8 mouse cellular contexts compared by ENCODE assay signal in genomic region chr4:55532407-55533195, GRCm38 (mm10). TPM values are rescaled to one million over a fixed set of nuclear protein-coding genes. Genes with fewer than 3 reads are reported as not detected.
DNase-seq lines count a peak whose midpoint lies in the region; ATAC-seq lines count a peak whose summit lies in the region.

TSS of gene Klf4 (minus strand) at chr4:55532466.

- peak within 1 kb of the TSS; percentile 78 for H3K4me3 ChIP-seq in embryonic facial prominence, embryonic 14.5 days (ENCODE audit: low read depth, low read length)
- H3K4me3 ChIP-seq in heart, embryonic 10.5 days: peak within 1 kb of the TSS; percentile 77
- peak within 1 kb of the TSS; percentile 67 for H3K4me3 ChIP-seq in kidney, embryonic 14.5 days (ENCODE audit: low read length)

- ATAC-seq in embryonic facial prominence, embryonic 14.5 days (ENCODE audit: low read depth): peak; percentile 90
- peak; percentile 89 for ATAC-seq in kidney, embryonic 14.5 days (ENCODE audit: low FRiP score, low TSS enrichment)

- peak within 1 kb of the TSS; percentile 89 for H3K9ac ChIP-seq in embryonic facial prominence, embryonic 14.5 days (ENCODE audit: low read depth, low read length)
- H3K9ac ChIP-seq in kidney, embryonic 14.5 days (ENCODE audit: low read depth, low read length): peak within 1 kb of the TSS; percentile 72

- 0 out of 2 replicates have a peak, but pooled peaks cover 9% of the 10 kb centered on the region for H3K36me3 ChIP-seq in embryonic facial prominence, embryonic 14.5 days (ENCODE audit: control insufficient read depth, insufficient read depth, low read length)
- H3K36me3 ChIP-seq in heart, embryonic 10.5 days: no peaks in the 10 kb centered on the region
- H3K36me3 ChIP-seq in kidney, embryonic 14.5 days (ENCODE audit: control insufficient read depth, insufficient read depth, low read length): no peaks in the 10 kb centered on the region

- DNase-seq in 3134 (ENCODE audit: extremely low read depth, insufficient read length, low spot score): peak; percentile 97
- peak; percentile 95 for DNase-seq in adrenal gland, postnatal 25 days
- DNase-seq in embryonic facial prominence, embryonic 14.5 days (ENCODE audit: low spot score): peak; percentile 95
- peak; percentile 93 for DNase-seq in heart, embryonic 10.5 days (ENCODE audit: low spot score)
- peak; percentile 88 for DNase-seq in liver
- DNase-seq in monocyte, adult 2 months (ENCODE audit: low read depth in 1 of 2, low spot score in 2 of 2): peak; percentile 77 to 88
- peak; percentile 71 to 81 for DNase-seq in spleen, postnatal 14 days (ENCODE audit: low spot score in 2 of 2)

- H3K4me2 ChIP-seq in embryonic facial prominence, embryonic 14.5 days (ENCODE audit: low read depth, low read length): peak within 1 kb of the TSS; percentile 92
- H3K4me2 ChIP-seq in kidney, embryonic 14.5 days (replicated peaks; ENCODE audit: low read depth, low read length): peak within 1 kb of the TSS; percentile 91

- H3K4me1 ChIP-seq in embryonic facial prominence, embryonic 14.5 days (ENCODE audit: control insufficient read depth, insufficient read depth, low read length): peaks cover 3% of the 10 kb centered on the region; the same call in 1 of the 2 replicates
- peaks cover 27% of the 10 kb centered on the region for H3K4me1 ChIP-seq in heart, embryonic 10.5 days
- peaks cover 8% of the 10 kb centered on the region; the same call in 1 of the 2 replicates for H3K4me1 ChIP-seq in kidney, embryonic 14.5 days (ENCODE audit: control insufficient read depth, insufficient read depth, low read length)

- no peaks in the 10 kb centered on the region for H3K9me3 ChIP-seq in embryonic facial prominence, embryonic 14.5 days (ENCODE audit: control insufficient read depth, low read length)
- no peaks in the 10 kb centered on the region for H3K9me3 ChIP-seq in heart, embryonic 10.5 days
- H3K9me3 ChIP-seq in kidney, embryonic 14.5 days (ENCODE audit: control insufficient read depth, low read length): no peaks in the 10 kb centered on the region

- H3K27ac ChIP-seq in embryonic facial prominence, embryonic 14.5 days (replicated peaks; ENCODE audit: low read depth, low read length): peak within 1 kb of the TSS; percentile 97
- peak within 1 kb of the TSS; percentile 96 for H3K27ac ChIP-seq in heart, embryonic 10.5 days
- peak within 1 kb of the TSS; percentile 88 for H3K27ac ChIP-seq in kidney, embryonic 14.5 days (ENCODE audit: low read depth, low read length)

- under 1% methylated on average over 31 of the region's 99 CpGs for WGBS in embryonic facial prominence, embryonic 14.5 days
- WGBS in heart, embryonic 10.5 days: 0% methylated on average over 83 of the region's 99 CpGs
- WGBS in kidney, embryonic 14.5 days: under 1% methylated on average over 60 of the region's 99 CpGs

- H3K27me3 ChIP-seq in embryonic facial prominence, embryonic 14.5 days (replicated peaks; ENCODE audit: control insufficient read depth, insufficient read depth, low read length): peaks cover 6% of the 10 kb centered on the region; the same call in 1 of the 2 replicates
- H3K27me3 ChIP-seq in heart, embryonic 10.5 days (ENCODE audit: insufficient read depth, poor library complexity, severe bottlenecking): peaks cover 34% of the 10 kb centered on the region
- H3K27me3 ChIP-seq in kidney, embryonic 14.5 days (ENCODE audit: control insufficient read depth, insufficient read depth, low read length): peaks cover 9% of the 10 kb centered on the region; the same call in 1 of the 2 replicates

RNA-seq across cellular contexts. Expression of gene Klf4, which starts in this region (rescaled TPM):
- 6.7 and 8.7 TPM in 2 replicates for total RNA-seq in adrenal gland, postnatal 25 days (2021)
- polyA plus RNA-seq in embryonic facial prominence, embryonic 14.5 days (2014; fragmentation: Nextera tagmentation; extraction: Ambion mirVana): 24.4 and 27.5 TPM in 2 replicates
- polyA plus RNA-seq in heart, embryonic 10.5 days (2016; fragmentation: Nextera tagmentation; extraction: Ambion mirVana): 2.1 TPM in 2 replicates
- 3.8 and 3.9 TPM in 2 replicates for polyA plus RNA-seq in kidney, embryonic 14.5 days (2014; fragmentation: Nextera tagmentation; extraction: Ambion mirVana)

Comparison
In these comparisons a context has a peak if more than half of its experiments do, and no peak if none do; other contexts are left out.
1. Peak in every context shown above with its lines: DNase-seq, ATAC-seq, H3K4me3 ChIP-seq and H3K27ac ChIP-seq.